Comparison of ENCODE assay signal across 15 mouse cellular contexts in genomic region chr5:138256966-138257584, GRCm38 (mm10). TPM values are rescaled to one million over a fixed set of nuclear protein-coding genes. Genes with fewer than 3 reads are reported as not detected.
DNase-seq lines count a peak whose midpoint lies in the region; ATAC-seq lines count a peak whose summit lies in the region.
"Had no signal": no experiment of that assay in that cellular context is flagged by ENCODE, and none has a peak within 500 bp of the region (broad histone marks: within the 10 kb centered on the region; RNA-seq: fewer than 3 reads in every experiment).

No protein-coding gene starts in this region.

- H3K4me3 ChIP-seq in embryonic facial prominence, embryonic 13.5 days: 0 out of 2 replicates have a peak overlapping the region, but pooled peaks have one; percentile 51
- no peak overlapping the region for H3K4me3 ChIP-seq in embryonic facial prominence, embryonic 10.5 days
- H3K4me3 ChIP-seq in neural tube, embryonic 13.5 days: no peak overlapping the region; the same call in 1 of the 2 replicates
- H3K4me3 ChIP-seq in liver, embryonic 12.5 days: no peak overlapping the region

- H3K9me3 ChIP-seq in embryonic facial prominence, embryonic 13.5 days: no peaks in the 10 kb centered on the region
- H3K9me3 ChIP-seq in embryonic facial prominence, embryonic 10.5 days: no peaks in the 10 kb centered on the region
- no peaks in the 10 kb centered on the region for H3K9me3 ChIP-seq in neural tube, embryonic 13.5 days
- H3K9me3 ChIP-seq in liver, embryonic 12.5 days (replicated peaks): no peaks in the 10 kb centered on the region
- H3K9me3 ChIP-seq: forebrain, embryonic 10.5 days; heart, embryonic 15.5 days; midbrain, embryonic 10.5 days had no signal

- no peak overlapping the region for H3K9ac ChIP-seq in embryonic facial prominence, embryonic 13.5 days
- H3K9ac ChIP-seq in neural tube, embryonic 13.5 days: no peak overlapping the region
- no peak overlapping the region for H3K9ac ChIP-seq in liver, embryonic 12.5 days

- H3K27ac ChIP-seq in embryonic facial prominence, embryonic 13.5 days: no peak overlapping the region
- no peak overlapping the region for H3K27ac ChIP-seq in embryonic facial prominence, embryonic 10.5 days (replicated peaks)
- no peak overlapping the region for H3K27ac ChIP-seq in neural tube, embryonic 13.5 days (replicated peaks)
- H3K27ac ChIP-seq in liver, embryonic 12.5 days: peak overlapping the region; percentile 45; the same call in 1 of the 2 replicates
- H3K27ac ChIP-seq: midbrain, embryonic 10.5 days had no signal

- no peak for ATAC-seq in embryonic facial prominence, embryonic 13.5 days (ENCODE audit: insufficient number of reproducible peaks, insufficient read depth, low FRiP score, low TSS enrichment, low read depth)
- no peak for ATAC-seq in neural tube, embryonic 13.5 days (ENCODE audit: low read depth)
- no peak for ATAC-seq in liver, embryonic 12.5 days

- no peak overlapping the region for H3K4me2 ChIP-seq in embryonic facial prominence, embryonic 13.5 days
- H3K4me2 ChIP-seq in neural tube, embryonic 13.5 days: peak overlapping the region; percentile 77
- peak overlapping the region; percentile 89 for H3K4me2 ChIP-seq in liver, embryonic 12.5 days

- no peaks in the 10 kb centered on the region for H3K27me3 ChIP-seq in embryonic facial prominence, embryonic 13.5 days
- no peaks in the 10 kb centered on the region for H3K27me3 ChIP-seq in embryonic facial prominence, embryonic 10.5 days (replicated peaks; ENCODE audit: low read depth, poor library complexity, severe bottlenecking)
- H3K27me3 ChIP-seq in neural tube, embryonic 13.5 days: no peaks in the 10 kb centered on the region
- no peaks in the 10 kb centered on the region for H3K27me3 ChIP-seq in liver, embryonic 12.5 days (replicated peaks)
- H3K27me3 ChIP-seq: heart, embryonic 15.5 days had no signal

- DNase-seq in embryonic facial prominence, embryonic 10.5 days (ENCODE audit: low spot score): no peak
- no peak for DNase-seq in neural tube, embryonic 10.5 days (ENCODE audit: extremely low spot score, low spot score)
- peak; percentile 68 to 73 for DNase-seq in spleen, postnatal 36 days (ENCODE audit: low spot score in 2 of 2)
- DNase-seq in urinary bladder, postnatal 14 days (ENCODE audit: low spot score): no peak
- DNase-seq in left cerebral cortex, adult 18-20 months (ENCODE audit: low spot score in 2 of 2): no peak
- DNase-seq: cerebellum, postnatal 25 days; right cerebral cortex, adult 18-20 months had no signal

- peaks cover 42% of the 10 kb centered on the region for H3K36me3 ChIP-seq in embryonic facial prominence, embryonic 13.5 days
- H3K36me3 ChIP-seq in embryonic facial prominence, embryonic 10.5 days (replicated peaks): peaks cover 41% of the 10 kb centered on the region
- H3K36me3 ChIP-seq in neural tube, embryonic 13.5 days: peaks cover 45% of the 10 kb centered on the region
- peaks cover 49% of the 10 kb centered on the region for H3K36me3 ChIP-seq in liver, embryonic 12.5 days

- H3K4me1 ChIP-seq in embryonic facial prominence, embryonic 13.5 days: peaks cover 16% of the 10 kb centered on the region
- H3K4me1 ChIP-seq in embryonic facial prominence, embryonic 10.5 days: peaks cover 22% of the 10 kb centered on the region
- peaks cover 43% of the 10 kb centered on the region for H3K4me1 ChIP-seq in neural tube, embryonic 13.5 days (replicated peaks)
- peaks cover 71% of the 10 kb centered on the region for H3K4me1 ChIP-seq in liver, embryonic 12.5 days

- 90% methylated on average over 10 of the region's 10 CpGs for WGBS in embryonic facial prominence, embryonic 13.5 days
- WGBS in embryonic facial prominence, embryonic 10.5 days: 88% methylated on average over 10 of the region's 10 CpGs
- WGBS in neural tube, embryonic 13.5 days: 90% methylated on average over 10 of the region's 10 CpGs
- WGBS in liver, embryonic 12.5 days (ENCODE audit: insufficient replicate concordance): 34% methylated on average over 10 of the region's 10 CpGs

RNA-seq across cellular contexts. Expression of gene Lamtor4, which starts 1.8 kb away (rescaled TPM):
- polyA plus RNA-seq in embryonic facial prominence, embryonic 13.5 days (2015; fragmentation: Nextera tagmentation; extraction: Ambion mirVana): 61.2 and 63.5 TPM in 2 replicates
- 38.6 and 40.2 TPM in 2 replicates for polyA plus RNA-seq in embryonic facial prominence, embryonic 10.5 days (2016; fragmentation: Nextera tagmentation; extraction: Ambion mirVana)
- polyA plus RNA-seq in neural tube, embryonic 13.5 days (2015; fragmentation: Nextera tagmentation; extraction: Ambion mirVana): 89.7 and 94.5 TPM in 2 replicates
- 31.3 and 31.8 TPM in 2 replicates for polyA plus RNA-seq in liver, embryonic 12.5 days (2016; fragmentation: Nextera tagmentation; extraction: Ambion mirVana)
- 10 to 100 TPM; 50.7 to 56.1 TPM for total RNA-seq in left cerebral cortex, adult 18-20 months (2021)

RNA-seq across cellular contexts. Expression of gene BC037034, which starts 6.8 kb away (rescaled TPM):
- 5.8 and 9.0 TPM in 2 replicates for polyA plus RNA-seq in embryonic facial prominence, embryonic 13.5 days (2015; fragmentation: Nextera tagmentation; extraction: Ambion mirVana)
- 5.7 and 6.1 TPM in 2 replicates for polyA plus RNA-seq in embryonic facial prominence, embryonic 10.5 days (2016; fragmentation: Nextera tagmentation; extraction: Ambion mirVana)
- polyA plus RNA-seq in neural tube, embryonic 13.5 days (2015; fragmentation: Nextera tagmentation; extraction: Ambion mirVana): 17.3 and 18.3 TPM in 2 replicates
- polyA plus RNA-seq in liver, embryonic 12.5 days (2016; fragmentation: Nextera tagmentation; extraction: Ambion mirVana): 8.7 and 8.9 TPM in 2 replicates
- 10 to 100 TPM; 61.4 to 71.1 TPM for total RNA-seq in left cerebral cortex, adult 18-20 months (2021)

RNA-seq across cellular contexts. Expression of gene Gal3st4, which starts 15.6 kb away (rescaled TPM):
- polyA plus RNA-seq in embryonic facial prominence, embryonic 13.5 days (2015; fragmentation: Nextera tagmentation; extraction: Ambion mirVana): 3.7 and 4.2 TPM in 2 replicates
- 3.6 and 4.5 TPM in 2 replicates for polyA plus RNA-seq in embryonic facial prominence, embryonic 10.5 days (2016; fragmentation: Nextera tagmentation; extraction: Ambion mirVana)
- 3.2 TPM in 2 replicates for polyA plus RNA-seq in neural tube, embryonic 13.5 days (2015; fragmentation: Nextera tagmentation; extraction: Ambion mirVana)
- 0.18 and 0.32 TPM in 2 replicates for polyA plus RNA-seq in liver, embryonic 12.5 days (2016; fragmentation: Nextera tagmentation; extraction: Ambion mirVana)
- 1 to 10 TPM; 2.5 to 3.5 TPM for total RNA-seq in left cerebral cortex, adult 18-20 months (2021)

RNA-seq across cellular contexts. Expression of gene Gm43720, which starts 22.7 kb away (rescaled TPM):
- polyA plus RNA-seq in embryonic facial prominence, embryonic 13.5 days (2015; fragmentation: Nextera tagmentation; extraction: Ambion mirVana): 0.23 and 0.24 TPM in 2 replicates
- polyA plus RNA-seq in embryonic facial prominence, embryonic 10.5 days (2016; fragmentation: Nextera tagmentation; extraction: Ambion mirVana): 0.11 TPM in 1 of 2 replicates, not detected in the other
- polyA plus RNA-seq in neural tube, embryonic 13.5 days (2015; fragmentation: Nextera tagmentation; extraction: Ambion mirVana): 0.08 TPM in 1 of 2 replicates, not detected in the other
- 0.04 TPM in 1 of 2 replicates, not detected in the other for polyA plus RNA-seq in liver, embryonic 12.5 days (2016; fragmentation: Nextera tagmentation; extraction: Ambion mirVana)
- total RNA-seq in left cerebral cortex, adult 18-20 months (2021): not detected
- total RNA-seq: layer of hippocampus, adult 8-10 months had no signal
- polyA plus RNA-seq: C2C12 had no signal

RNA-seq across cellular contexts. Expression of gene Gpc2, which starts 22.7 kb away (rescaled TPM):
- 47.6 and 49.1 TPM in 2 replicates for polyA plus RNA-seq in embryonic facial prominence, embryonic 13.5 days (2015; fragmentation: Nextera tagmentation; extraction: Ambion mirVana)
- polyA plus RNA-seq in embryonic facial prominence, embryonic 10.5 days (2016; fragmentation: Nextera tagmentation; extraction: Ambion mirVana): 48.1 TPM in 2 replicates
- polyA plus RNA-seq in neural tube, embryonic 13.5 days (2015; fragmentation: Nextera tagmentation; extraction: Ambion mirVana): 184 and 198 TPM in 2 replicates
- polyA plus RNA-seq in liver, embryonic 12.5 days (2016; fragmentation: Nextera tagmentation; extraction: Ambion mirVana): 2.4 and 2.5 TPM in 2 replicates
- total RNA-seq in left cerebral cortex, adult 18-20 months (2021): 1 to 10 TPM in 1 of 2 experiments, under 1 TPM in 1; 0.95 to 1.2 TPM

Comparison
In these comparisons a context has a peak if more than half of its experiments do, and no peak if none do; other contexts are left out.
1. DNase-seq: peak in spleen, postnatal 36 days (2 of 2); none in embryonic facial prominence, embryonic 10.5 days (single experiment), neural tube, embryonic 10.5 days (single experiment), urinary bladder, postnatal 14 days (single experiment) and left cerebral cortex, adult 18-20 months (0 of 2).